Mouse (Mus musculus) gastrocnemius, postnatal 14 days (tissue): ENCODE measurements at regions not wholly inside any gene's neighbourhood (a gene's known extent, or its start where the extent isn't known, plus 50 kb on each side); places are given as distances from the start of the nearest gene placed in this dataset.
A peak's percentile ranks its signal among the peaks of the same experiment; 100 is the strongest.

Source experiments
- DNase-seq: peaks from one replicate; pipeline ENCODE4 v3.0.0; 2021; ENCODE audit warnings: mixed read lengths
- intact Hi-C: fragments of 180-260 bp; cut with DNase I; formaldehyde crosslinking; loops from one replicate; pipeline ENCODE4 v1.15.1; 2025; ENCODE audit warnings: low total_unique reads

DNA sequence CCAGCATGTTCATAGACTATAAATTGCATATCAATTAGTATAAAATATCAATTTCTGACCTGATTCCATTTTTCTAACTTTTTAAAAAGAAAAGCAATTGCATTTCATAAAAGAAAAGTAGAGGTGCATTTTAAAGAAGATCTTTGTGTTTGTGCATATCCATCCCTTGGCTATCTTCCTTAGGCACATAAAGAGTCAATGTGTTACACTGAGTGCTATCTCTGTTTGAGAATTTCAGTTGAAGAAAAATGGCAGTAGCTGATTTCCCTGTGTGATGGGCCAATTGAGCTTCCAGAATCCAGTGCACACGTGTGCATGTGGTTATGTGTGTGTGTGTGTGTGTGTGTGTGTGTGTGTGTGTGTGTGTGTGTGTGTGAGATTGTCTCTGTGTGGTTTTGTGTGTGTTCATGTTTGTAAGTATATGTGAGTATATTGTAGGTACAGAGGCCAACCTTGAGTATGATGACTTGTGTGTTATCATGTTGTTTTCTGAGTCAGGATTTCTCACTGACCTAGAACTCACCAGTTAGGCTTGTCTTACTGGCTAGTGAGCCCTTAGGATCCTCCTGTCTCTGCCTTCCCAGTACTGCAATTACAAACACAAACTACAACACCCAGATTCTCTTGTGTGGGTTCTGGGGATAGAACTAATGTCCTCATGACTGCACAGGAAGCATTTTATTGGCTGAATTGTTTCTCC lies 249.6 kb downstream of the Cdk5rap2 start:
- intact Hi-C loops = no loop called here
- DNase-seq = no peak

DNA sequence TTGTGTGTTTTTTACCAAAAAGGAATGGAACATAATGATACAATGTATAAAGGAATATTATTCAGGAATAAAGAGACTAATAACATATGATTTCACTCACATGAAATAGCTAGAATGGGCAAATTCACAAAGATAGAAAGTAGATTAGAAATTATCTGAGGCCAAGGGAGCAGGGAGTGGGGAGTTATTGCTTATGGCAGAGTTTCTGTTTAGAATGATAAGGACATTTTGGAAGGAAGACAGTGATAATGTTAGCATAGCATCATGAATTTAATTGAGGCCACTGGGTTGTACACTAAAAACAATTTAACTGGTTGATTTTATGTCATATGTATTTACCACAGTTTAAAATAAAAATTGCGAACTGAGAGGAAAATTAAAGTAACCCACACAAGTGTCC lies 250.2 kb downstream of the Cdk5rap2 start:
- intact Hi-C loops = no loop called here
- no peak for DNase-seq

DNA sequence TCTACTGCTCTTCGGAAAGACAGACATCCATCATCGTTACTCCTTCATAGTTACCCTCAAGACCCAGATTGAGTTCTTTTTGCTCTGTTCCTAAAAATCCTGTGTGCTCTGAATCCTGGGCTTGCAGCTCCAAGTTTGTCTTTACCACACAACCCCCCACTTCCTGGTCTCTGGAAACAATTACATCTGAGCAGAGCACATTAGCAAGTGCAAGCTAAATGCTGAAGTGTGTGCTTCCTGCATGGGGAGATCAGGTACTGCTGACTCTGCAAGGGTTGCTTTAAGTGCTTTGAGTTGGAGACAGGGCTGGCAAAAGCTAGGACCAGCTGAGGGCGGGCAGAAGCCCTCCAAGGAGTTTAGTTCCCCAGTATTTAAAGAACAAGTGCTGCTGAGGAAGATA lies 257.1 kb downstream of the Cdk5rap2 start:
- DNase-seq = no peak
- intact Hi-C loops = no loop called here

- intact Hi-C loops = no loop called here
Measured at GRCm38 (mm10) chr4:70109011-70109410, 301.2 kb downstream of the Cdk5rap2 start.

DNA sequence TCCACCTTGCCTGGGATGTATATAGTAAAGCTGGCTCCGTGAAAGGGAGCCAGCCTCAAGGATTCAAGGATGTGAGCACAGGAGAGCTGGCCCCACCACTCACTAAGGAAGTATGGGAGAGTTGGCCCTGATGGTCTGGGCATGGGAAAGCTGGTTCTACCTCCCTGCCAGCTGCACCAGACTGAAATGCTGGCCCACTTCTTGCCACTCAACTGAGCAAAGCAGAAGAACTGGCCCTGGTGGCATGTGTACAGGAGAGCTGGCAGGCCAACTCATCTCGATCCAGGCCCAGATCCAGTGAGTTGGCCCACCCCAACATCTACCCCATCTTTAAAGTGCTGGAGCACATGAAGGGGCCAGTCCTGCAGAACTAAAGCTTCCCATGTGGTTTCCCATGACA lies 304.5 kb downstream of the Cdk5rap2 start:
- intact Hi-C loops = no loop called here
- no peak for DNase-seq

More at GRCm38 (mm10) chr4:70109011-70109410, 301.2 kb downstream of the Cdk5rap2 start:
- DNase-seq = no peak

- intact Hi-C loops = no loop called here
- DNase-seq = peak; percentile 38
Measured at GRCm38 (mm10) chr4:70097353-70097752, 312.9 kb downstream of the Cdk5rap2 start.

DNA sequence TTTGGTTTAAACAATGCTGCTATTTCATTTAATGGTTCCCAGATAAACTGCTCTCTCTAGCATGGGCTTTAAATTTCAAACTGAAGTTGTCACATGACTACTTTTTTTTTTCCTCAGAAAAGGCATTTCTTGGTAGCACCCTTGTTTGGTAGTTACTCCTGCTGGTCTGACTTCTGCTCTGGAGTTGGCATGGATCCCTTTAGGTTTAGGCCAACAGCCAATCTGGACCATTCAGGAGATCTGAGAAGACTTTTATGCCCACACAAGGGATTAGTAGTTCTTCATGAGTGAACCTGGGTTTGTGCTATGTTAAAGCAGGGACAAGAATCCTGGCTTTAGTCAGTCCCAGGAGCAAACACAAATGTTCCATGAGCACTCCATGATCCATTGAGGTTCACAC lies 332.0 kb downstream of the Cdk5rap2 start:
- intact Hi-C loops = no loop called here
- DNase-seq = no peak

DNA sequence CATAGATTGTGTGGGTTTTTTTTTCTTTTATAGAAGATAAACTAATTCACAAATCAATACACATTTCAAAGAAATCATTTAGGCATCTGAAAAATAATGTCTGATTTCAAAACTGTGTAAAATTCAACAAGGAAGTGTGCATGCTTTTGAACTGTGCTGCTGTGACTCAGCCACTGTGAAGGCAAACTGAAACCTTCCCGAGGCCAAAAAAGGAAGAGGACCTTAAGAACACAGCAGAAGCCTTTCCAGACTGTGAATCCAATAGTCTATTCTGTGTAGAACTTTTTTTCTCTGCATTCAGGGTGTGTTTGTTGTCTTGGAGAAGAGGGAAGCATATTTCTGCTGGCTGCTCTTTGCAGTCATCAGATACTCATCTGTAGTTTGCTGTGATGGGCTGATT lies 347.7 kb downstream of the Cdk5rap2 start:
- intact Hi-C loops = no loop called here
- no peak for DNase-seq

DNA sequence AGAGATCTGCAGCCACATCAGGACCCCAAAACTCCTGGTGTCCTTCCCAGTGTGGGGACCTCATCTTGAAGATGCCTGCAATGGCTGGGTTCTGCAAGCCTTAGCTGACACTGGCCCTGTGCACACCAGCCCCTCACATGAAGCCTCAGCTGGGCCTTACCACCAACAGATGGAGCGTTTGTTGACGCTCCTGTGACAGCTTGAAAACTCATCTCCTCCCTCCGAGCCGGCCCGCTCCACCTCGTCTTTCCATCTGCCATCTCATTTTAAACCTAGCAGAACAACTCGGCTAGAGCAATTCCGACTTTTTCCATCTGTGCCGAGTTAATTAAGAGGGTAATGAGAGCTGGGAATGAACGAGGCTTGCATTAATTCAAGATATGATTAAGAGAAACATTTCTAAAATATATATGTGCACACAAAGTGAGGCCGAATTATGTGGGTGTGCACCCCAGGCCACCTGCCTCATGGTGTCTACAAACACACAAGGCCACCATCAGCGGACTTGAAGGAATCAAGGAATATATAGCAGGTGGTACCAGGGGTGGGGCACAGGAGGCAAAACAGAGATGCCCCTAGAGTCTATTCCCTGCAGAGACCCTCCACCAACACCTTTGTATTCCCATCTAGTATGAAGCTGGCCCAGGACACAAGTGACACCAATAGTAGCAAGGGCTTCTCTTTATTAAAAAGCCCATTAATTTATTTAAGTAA lies 351.3 kb downstream of the Cdk5rap2 start:
- DNase-seq = no peak
- intact Hi-C loops = no loop called here

GRCm38 (mm10) chr4:70053136-70053535 lies 357.1 kb downstream of the Cdk5rap2 start:
- intact Hi-C loops = no loop called here
- no peak for DNase-seq

GRCm38 (mm10) chr4:70038241-70038640 lies 372.0 kb downstream of the Cdk5rap2 start:
- DNase-seq = no peak
- intact Hi-C loops = no loop called here

- peak; percentile 10 for DNase-seq
- intact Hi-C loops = no loop called here
Measured at GRCm38 (mm10) chr4:70035912-70036311, 374.3 kb downstream of the Cdk5rap2 start.

DNA sequence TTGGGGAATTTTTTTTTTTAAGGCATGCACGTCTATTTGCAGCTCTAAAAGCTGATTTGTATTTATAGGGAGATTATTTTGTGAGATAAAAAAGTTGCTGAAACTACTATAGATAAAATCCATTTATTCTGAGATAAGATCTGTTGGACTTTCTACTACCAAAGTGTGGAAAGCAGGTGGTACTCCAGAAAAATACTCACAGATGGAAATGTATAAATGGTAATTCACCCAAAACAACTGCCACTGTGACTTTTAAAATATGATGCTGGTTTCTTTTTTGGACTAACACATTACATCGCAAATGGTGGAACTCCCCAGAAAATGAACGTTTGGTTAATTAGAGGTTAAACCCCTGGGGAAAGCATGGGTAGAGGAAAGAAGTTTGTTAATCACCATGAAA lies 377.7 kb downstream of the Cdk5rap2 start:
- intact Hi-C loops = no loop called here
- no peak for DNase-seq

- intact Hi-C loops = no loop called here
- DNase-seq = no peak
Measured at GRCm38 (mm10) chr4:70026848-70027247, 383.4 kb downstream of the Cdk5rap2 start.

DNA sequence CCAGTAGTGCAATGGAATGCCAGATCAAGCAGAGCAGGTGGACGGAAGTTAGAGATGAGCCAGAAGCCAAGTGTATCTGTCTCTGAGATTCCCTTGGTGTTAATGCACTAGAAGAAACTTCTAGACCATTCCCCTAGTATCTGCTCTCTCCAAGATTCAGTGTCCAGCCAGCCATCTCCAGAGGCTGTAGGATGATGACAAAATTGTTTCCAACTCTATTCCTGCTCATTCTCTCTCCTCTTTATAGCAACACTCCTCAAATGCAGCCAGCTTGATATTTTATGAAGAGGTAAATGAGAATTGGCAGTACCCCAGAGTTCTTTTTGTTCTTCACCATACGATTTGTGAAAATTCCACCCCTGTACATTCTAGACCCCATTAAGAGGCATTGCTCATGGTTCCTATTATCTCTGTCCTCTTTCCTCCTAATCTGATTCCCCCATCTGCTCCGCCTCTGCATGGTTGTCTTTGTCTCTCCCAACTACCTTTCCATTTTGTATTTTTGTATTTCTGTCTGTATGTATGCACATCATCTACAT lies 385.3 kb downstream of the Cdk5rap2 start:
- intact Hi-C loops = no loop called here
- no peak for DNase-seq

DNA sequence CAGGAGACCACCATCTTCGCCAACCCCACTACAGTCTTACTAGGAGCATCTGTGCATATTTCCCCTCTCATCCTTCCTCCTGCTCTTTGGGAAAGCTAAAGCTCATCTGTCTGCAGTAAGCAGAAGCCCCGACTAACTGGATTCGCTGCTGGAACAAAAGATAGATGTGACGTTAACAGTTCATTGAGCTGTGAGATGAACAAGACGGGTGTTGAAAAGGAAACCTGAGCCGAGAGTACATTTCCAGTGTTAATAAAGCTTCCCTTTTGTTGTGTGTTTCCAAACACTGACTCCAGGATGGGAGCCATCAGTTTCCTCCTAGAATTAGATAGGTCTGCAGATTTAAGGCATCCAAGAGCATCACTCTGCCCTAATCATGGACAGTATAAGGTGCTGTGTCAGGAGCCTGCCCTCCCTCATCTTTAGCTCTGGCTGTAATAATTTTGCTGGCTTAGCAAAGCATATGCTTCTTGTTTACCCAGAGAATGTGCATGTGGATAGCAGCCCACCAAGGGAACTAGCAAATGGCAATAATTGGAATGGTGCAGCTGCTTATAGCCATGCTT lies 389.3 kb downstream of the Cdk5rap2 start:
- intact Hi-C loops = no loop called here
- no peak for DNase-seq

GRCm38 (mm10) chr4:70012220-70012580 lies 398.0 kb downstream of the Cdk5rap2 start:
- DNase-seq = no peak
- intact Hi-C loops = no loop called here

DNA sequence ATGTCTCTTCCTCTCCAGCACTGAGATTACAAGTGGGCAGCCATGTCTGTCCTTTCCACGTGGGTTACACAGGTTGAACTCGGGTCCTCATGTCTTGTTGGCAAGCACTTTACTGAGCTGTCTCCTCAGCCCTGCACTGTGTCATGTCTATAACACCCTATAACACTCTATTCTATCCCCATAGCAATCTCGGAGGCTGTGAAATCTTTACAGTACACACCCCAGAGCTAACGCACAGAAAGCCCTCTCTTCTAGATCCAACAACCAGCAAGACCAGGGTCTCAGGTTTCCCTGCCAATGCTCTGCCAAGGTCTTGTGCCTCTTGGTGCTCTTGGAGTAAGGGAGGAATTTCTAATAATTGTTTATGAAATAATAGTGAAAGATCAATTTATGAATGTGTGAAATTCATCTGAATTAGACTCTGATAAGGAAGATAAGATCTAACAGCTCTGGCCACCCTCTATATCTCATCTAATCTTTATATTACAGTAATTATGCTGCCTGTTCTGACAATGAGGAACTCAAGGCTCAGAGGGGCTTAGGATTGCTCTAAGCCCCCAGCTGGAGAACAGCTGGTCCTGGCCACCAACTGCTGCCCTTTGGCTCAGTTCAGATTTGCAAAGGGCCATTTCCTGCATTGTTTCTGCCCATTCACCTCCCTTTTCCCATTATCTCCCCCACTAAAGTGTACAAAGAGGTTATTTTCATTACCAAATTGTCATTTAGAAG lies 398.6 kb downstream of the Cdk5rap2 start:
- DNase-seq = no peak
- intact Hi-C loops = no loop called here

GRCm38 (mm10) chr4:70010466-70010865 lies 399.8 kb downstream of the Cdk5rap2 start:
- intact Hi-C loops = no loop called here
- DNase-seq = no peak

GRCm38 (mm10) chr4:70004966-70005365 lies 405.3 kb downstream of the Cdk5rap2 start:
- no peak for DNase-seq
- intact Hi-C loops = no loop called here
